Mouse (Mus musculus): Measurements from ENCODE around the gene Cckbr.

The Cckbr gene

DNA sequence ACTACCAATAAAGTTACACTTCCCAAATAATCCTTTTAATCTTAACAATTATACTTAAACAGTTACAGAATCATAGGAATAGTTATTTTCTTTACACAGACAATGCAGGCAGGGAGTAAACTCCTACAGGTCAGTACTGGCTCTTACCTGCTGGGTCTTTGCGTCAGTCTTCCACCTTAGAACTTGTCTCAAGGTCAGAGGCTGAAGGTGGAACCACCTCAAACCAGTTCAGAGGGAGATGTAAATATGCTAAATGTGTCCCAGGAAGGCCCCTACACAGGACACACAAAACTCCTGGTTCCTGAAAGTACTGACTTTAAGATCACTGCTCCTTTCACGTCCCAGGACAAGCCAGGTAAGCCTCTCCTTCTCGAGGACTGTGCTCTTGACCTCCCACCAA is 19.5 kb downstream of the Cckbr start:
- 85% methylated on average over 3 of the region's 3 CpGs for WGBS

DNA sequence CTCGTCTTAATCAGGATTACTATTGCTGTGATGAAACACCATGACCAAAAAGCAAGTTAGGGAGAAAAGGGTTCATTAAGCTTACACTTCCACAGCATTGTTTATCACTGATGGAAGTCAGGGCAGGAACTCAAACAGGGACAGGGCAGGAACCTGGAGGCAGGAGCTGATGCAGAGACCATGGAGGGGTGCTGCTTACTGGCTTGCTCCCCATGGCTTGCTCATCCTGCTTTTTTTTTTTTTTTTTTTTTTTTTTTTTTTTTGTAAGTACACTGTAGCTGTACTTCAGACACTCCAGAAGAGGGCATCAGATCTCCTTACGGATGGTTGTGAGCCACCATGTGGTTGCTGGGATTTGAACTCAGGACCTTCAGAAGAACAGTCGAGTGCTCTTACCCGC is 27.8 kb downstream of the Cckbr start:
- WGBS = 93% methylated on average over 4 of the region's 4 CpGs

DNA sequence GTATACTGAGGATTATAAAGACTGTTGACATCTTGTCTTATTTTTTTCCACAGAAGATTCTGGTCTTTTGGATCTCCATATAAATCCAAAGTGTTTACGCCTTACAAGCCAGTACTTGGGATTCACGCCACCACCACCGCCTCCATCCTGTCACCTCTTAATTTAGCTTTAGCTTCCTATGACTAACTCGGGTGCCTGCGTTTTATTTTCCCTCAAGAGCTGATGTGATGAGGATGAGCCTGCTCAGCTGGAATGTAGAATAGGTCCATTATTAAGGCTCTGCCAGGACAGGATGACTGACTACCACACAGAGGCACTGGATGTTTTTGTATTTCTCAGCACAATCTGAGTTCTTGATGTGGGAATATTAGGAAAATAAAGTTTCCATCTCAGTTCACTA is 40.0 kb downstream of the Cckbr start:
- WGBS = 53% methylated on average over 5 of the region's 5 CpGs

DNA sequence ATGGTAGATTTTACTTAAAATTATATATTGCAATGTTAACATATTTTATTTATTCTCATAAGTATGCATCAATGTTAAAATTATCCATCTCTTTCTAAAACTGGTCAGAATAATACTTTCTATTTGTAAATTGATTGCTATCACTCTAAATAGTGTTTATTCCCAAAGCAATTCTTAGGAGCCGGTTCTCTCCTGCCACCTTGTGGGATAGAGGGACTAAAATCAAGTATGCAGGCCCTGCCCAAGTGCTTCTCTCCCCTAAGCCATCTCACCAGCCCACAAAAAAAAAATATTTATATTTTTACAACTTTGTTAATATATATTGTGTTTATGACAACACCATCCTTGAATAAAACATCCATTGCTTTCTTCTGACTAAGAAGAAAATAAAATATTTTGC is 47.1 kb downstream of the Cckbr start:
- WGBS = 36% methylated on average over 1 of the region's 1 CpGs

DNA sequence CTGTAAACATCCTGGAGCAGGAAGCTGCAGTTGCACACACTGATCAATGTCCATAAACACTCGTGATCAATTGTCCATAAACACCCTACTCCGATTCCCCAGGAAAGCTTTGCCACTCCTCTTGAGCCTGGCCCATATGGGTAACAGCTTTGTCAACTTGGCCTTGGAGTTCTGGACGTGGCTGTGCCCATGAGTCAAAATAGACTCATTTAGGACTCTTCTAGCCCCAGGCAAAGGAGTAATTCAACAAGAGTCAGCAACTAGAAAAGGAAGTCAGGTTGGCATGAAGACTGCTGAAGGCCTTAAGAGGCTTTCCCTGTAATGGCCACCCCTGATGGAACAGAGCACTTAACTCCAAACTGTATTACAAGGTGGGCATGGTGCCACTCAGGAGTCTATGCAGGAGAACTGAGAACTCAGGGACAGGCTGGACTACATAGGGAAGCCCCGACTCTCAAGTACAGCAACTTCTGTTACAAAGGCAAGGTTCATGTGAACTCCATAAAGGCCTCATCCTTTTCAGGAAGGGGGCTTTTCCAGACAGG is 49.3 kb downstream of the Cckbr start:
- 77% methylated on average over 4 of the region's 4 CpGs for WGBS

DNA sequence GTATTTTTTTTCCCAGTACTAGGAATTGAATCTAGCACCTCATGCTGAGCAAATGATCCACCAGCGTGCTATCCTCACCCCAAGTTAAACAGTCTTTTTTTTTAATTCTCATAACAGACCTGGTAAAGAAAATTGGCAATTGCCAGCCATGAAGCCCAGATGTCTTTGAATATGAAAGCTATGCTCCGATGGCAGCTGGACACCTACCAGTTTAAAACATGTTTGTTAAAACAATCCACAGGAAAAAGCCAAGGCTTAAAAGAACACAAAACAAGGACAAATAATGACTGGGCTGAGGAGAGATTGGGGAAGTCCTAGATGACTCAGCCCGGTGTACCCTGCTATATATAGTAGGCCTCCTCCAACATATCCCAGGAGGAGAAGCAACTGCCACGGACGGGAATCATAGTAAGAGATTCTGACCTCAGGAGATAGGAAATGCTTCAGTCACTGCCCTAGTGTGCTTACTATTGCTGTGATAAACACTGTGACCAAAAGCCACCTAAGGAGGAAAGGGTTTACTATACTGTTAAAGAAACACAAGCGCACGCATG is 49.9 kb downstream of the Cckbr start:
- WGBS = 46% methylated on average over 7 of the region's 7 CpGs

DNA sequence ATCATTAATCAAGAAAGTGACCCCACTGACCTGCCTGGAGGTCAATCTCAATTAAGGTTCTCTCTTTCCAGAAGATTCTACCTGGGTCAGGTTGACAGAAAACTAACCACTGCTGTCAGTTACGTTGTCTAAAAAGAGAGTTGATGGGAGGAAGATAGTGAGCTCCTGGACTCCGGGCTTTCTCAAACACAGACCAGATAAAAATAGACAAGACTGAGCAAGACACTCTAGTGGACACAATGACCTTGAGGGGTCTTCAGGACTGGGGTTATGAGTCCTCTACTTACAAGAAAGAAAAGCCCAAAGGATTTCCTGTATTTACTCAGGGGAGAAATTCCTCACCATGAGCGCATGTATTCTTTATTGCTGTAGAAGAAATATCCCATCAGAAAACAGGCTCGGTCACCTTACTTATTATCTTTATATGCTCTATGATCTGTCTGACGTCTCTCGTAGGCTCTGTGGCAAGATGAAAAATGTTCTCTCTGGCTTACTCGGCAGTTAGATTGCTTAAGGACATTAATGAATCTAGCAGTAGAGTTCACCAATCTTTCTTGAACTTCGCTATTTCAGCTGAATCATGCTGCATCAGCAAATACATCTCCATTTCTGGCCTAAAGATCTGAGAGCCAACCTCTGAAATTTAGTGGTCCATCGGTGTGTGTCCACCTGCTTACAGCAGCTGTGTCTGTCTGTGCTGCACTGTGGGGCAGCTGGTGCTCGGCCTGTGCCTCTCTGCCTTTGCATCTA is 51.3 kb downstream of the Cckbr start:
- WGBS = 82% methylated on average over 10 of the region's 10 CpGs

DNA sequence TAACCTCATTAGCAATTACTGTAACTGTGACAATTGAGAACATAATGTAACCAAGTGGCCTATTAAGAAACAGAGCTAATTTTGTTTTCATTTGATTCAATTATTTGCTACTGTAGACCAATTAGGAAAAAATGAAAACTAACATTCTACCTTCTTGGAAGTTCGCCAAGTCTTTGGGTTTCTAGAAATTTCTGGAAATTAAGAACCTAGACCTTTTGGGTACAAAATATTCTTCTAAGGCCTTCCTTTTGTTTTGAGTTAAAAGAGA is 51.8 kb downstream of the Cckbr start:
- WGBS = 97% methylated on average over 1 of the region's 1 CpGs

DNA sequence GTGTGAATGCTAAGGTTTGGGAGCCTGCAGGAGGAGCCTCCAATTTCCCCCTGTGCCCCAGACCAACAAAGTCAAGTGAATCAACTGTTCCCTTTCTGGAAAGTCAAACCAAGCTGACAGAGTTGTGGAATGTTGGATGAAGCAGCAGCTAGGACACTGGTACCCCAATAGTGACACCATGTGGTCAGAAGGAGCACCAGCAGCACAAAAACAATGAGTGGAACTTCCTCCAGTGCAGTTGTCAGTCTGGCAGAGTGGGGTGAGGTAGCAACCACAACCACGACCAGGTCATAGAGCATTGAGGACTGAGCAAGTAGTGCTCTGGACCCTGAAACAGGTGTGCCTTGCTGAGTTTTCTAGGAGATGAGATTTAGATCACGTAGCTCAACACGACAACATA is 52.3 kb downstream of the Cckbr start:
- 67% methylated on average over 3 of the region's 3 CpGs for WGBS

DNA sequence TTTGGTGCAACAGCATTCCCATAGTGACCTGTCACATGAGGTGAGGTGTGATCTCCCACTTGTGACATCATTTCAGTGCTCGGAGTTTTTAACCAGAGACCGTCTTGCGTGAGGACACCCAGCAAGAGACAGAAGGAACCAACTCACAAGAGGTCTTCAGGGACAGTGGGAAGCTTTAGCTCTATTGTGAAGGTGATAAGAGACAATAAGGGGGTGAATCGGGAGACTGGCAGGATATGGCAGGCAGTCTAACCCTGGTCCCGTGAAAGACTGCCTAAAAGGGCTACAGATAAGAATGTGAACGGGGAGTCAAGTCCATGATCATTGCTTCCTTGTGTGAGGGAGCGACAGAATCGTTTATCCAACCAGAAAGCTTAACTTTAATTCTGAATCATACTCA is 52.8 kb downstream of the Cckbr start:
- 79% methylated on average over 8 of the region's 8 CpGs for WGBS

DNA sequence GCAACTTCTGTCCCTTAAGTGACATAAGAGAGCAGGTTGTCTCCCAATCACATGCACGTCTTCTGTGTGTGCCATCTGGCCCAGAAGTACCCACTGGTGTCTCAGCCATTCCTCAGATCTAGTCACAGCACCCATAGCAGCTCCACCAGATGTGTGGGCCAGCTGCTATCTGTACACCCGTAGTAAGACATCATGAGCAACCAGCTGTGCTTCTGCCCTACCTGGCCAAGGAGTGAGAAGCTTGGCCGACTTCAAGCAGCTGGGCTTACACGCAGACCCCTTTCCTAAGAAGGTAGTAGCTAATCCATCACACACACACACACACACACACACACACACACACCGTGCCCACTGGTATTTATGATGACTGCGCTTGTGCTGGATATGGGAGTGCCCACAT is 53.7 kb downstream of the Cckbr start:
- WGBS = 83% methylated on average over 6 of the region's 6 CpGs

DNA sequence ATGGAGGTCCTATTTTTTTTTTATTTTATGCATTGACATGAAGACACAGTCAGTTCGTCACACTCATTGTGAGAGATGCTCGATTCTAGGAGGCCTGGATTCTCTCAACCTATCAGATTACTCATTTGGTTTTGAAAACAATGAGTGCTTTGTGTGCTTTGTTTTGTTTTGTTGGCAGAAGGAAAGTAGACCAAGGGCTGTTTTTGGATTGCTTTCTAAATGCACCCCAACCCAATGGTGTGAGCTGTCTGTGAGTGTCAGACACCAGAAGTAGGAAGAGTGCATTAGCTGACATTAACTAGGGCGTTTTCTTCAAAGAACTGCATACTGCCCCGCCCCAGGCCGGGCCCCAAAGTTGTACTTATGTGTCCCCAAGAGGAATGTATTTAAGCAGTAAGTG is 54.5 kb downstream of the Cckbr start:
- WGBS = 48% methylated on average over 5 of the region's 5 CpGs

DNA sequence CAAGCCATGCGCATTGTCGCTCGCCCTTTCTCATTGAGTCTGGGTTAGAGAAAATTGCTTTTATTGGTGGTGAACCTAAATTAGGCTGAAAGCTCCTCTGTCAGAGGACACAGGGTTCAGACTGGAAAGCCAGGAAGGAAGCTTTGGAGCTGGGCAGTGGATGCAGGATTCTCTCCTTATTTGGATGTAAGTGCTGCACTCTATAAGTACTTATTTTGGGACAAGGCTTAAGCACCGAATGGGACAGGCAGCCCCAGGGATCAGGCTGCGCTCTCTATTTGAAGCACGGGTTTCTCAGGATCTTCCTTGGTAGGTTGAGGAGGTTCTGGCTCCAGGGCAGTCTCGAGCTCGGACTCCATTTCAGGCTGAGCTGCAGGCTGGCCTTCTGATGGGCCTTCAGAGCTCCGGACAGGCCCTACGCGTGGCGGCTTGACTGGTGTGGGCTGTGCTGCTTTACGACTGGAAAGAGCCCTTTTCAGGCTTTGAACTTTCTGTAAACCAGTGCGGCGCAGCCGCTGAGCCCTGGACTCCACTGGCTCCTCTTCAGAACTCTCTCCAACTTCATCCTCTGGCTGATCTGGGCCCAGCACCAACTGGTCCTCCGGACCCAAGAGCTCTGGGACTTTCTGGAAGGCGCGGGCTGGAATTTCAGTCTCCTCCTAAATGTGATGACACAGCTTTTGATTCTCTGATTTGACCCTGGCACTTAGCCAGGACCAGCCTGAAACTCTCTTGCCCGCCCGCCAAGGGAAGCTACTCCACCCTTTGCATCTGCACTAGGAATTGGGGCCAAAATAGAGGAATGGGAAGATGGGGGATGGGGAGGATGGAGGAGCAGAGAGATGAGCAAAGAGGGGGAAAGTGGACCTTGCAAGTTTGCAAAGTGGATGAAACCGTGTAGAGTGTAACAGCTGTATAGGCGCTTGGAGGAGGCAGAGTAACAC is 55.3 kb downstream of the Cckbr start:
- WGBS = 59% methylated on average over 23 of the region's 23 CpGs

DNA sequence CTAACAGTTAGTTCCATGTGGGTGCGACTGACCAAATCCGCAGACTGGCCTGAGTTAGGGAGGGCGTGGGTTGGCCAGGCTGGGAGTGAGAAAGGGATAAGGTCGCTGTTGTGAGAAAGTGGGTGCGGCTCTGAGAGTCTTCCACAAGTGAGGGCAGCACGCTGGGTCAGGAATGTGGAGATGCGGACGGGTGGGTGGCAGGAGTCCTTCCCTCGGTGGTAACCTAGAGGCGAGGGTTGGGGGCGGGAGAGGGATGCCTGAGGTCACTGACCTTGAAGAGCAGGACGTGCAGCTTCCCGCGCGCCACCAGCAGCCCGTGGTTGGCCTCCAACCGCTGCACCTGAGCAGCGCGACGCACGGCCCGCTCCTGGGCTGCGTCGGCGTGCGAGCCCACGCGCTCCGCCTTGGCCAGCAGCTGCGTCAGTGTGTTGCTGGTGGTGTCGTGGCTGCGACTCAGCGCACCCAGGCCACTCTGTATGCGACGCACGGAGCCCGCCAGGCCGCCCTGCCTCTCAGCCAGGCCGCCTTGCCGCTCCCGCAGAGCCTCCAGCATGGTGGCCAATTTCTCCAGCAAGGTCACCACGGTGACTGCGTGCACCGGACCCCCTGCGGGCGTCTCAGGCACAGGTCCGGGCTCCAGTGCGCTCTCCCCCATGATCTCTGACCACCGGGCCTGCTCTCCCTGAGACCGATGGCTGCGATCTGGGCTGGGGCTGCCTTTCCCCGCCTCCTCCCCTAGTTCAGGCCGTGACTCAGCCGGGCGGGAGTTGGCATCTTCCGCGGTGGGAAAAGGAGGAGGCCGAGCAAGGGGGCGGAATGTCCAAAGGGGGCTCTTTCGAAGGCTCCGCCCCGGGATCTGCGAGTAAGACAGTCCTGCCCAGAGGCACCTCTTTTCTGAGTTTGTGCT is 56.2 kb downstream of the Cckbr start, which contains the start of gene Cavin3:
Cavin3 (minus strand) TSS at position 796 of the 907 bp plus-strand sequence.
- WGBS = 3% methylated on average over 63 of the region's 63 CpGs

DNA sequence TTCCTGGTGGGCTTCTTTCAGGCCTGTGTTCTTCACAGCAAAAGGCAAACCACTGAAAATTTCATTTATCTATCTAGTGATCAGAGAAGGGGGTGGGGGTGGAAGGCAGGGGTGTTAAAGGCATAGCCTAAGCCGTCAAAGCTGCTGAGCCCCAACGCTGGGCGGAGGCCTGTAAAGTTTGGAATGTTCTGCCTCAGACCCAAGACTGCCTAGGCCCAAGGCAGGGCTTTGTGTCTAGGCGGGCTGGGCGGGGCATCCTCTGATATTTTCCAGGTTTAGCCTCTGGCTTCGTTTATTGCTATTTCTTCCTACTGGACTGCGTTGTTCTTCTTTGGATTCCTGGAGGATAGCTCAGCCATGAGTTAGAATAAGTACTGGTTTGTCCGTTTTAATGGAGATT is 56.9 kb downstream of the Cckbr start:
- WGBS = 50% methylated on average over 8 of the region's 8 CpGs

DNA sequence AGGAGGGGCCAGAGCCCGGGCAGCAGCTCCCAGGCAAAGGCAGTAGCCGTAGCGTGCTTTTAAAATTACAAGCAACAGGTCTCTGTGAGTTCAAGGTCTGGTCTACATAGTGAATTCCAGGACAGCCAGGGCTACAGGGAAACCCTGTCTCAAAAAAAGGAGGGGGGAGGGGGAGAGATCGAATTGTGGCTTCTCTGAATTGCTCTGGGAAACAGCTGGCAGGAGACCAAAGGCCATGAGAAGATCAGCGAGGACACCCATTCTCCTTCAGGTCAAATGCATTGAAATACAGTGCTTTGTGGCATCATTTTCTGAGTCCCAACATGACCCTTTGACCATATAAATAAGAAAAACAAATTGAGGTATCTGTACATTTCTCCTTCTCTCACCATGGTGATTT is 59.5 kb downstream of the Cckbr start:
- WGBS = 79% methylated on average over 5 of the region's 5 CpGs

DNA sequence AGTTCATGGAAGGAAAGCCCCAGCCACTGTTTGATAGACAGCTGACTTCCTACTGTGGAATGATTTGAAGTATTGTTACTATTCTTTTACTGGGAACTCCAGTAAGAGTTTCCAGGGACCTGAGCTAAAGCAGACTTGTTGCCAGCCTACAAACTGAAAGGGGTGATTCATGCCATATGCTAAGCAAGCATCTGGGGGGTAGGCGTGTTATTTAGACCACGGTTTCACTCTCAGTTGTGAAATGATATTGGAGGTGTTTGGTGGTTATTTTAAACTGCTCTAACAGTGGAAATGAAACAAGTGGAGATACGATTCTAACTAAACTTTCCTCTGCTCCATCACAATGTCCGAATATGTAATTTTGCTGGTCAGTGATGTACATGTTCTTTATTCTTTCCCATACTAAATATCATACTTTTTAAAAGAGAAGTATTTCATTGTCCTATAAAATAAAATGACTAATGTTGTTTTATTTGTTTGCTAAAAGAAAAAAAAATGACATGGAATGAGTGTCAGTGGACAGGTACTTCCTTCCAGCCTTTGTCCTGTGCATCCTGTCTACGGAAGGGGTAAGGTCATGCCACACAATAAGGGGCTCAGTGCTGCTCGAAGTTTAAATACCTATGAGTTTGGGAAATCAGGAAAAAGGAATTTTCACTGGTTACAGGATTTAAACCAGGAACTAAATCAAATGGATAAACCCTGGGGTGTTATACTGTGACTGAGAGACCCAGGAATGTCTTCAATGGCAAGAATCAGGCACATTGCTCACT is 61.8 kb downstream of the Cckbr start:
- 42% methylated on average over 6 of the region's 6 CpGs for WGBS

DNA sequence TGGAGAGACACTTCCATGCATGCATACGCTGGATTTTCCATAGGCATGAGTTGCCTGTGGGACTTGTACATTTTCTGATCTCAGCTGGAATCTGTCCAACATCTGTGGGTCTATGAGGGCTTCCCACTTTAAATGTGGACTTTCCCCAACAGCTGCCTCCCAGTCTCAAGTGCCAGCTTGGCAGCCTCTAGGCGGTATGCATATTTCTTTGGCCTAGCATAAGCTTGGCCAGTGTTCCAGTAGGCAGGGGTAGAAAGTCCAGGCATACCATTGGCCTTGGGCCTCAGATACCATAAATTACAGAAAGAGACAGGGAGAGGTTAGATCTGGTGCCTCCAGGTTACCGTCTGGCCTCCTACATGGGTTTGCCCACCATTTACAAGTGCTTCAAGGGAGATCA is 72.3 kb downstream of the Cckbr start:
- 94% methylated on average over 3 of the region's 3 CpGs for WGBS

DNA sequence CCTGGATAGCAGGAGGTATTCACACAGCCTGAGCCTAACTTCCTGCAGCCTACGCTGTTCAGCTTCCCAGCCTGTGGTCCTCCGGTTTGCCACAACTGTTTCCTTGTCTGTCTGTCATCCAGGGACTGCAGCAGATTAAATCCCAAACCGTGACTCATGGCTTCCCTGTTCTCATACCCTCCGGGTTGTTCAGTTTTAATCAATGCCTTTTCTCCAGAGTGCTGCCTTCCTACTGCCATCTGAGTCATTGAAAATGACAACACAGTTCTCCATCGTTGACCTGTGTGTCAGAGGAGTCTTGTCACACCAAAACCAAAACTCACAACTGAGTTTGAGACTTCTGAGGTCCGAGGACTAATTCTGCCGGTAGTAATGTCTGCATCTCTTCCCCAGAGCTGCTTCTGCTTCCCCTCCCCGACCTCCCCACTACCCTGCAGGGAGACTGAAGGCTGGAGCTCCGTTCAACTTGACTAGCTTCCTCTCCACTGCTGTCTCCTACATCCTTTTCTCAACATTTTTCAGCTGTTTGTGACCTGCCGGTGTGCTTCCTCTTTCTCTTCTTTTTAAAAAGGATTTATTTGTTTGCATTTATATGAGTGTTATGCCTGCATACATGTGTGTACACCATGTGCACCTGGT is 73.4 kb downstream of the Cckbr start:
- 52% methylated on average over 10 of the region's 10 CpGs for WGBS

DNA sequence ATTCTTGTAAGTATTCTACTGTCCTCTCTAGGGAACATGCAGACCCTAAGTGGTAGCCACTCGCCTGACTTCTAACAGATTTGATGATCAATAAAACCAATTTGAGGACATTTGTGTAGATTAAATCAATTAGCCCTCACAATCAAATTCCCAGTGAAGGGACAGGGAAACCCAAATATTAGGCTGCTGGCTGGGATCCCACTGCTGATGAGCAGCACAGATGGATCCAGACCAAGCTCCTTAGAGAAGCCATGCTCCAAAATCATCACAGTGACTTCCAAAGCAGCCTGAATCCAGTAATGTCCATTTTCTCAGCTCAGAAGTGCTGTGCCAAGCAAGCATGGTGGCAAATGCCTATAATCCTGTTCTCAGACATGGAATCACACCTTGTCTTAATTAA is 74.1 kb downstream of the Cckbr start:
- WGBS = 84% methylated on average over 1 of the region's 1 CpGs
